Mouse (Mus musculus) thymus, postnatal 25 days (tissue): Measurements from ENCODE around the gene Tigd3.
A peak's percentile ranks its signal among the peaks of the same experiment; 100 is the strongest.

Source experiments
- DNase-seq: peaks from one replicate; pipeline ENCODE4 v3.0.0; 2022

Gene Tigd3

GRCm38 (mm10) chr19:5894002-5894678 is at the start of gene Tigd3:
Gene Tigd3, minus strand, starts transcription at chr19:5894149.
- peak; percentile 97 for DNase-seq

- no peak for DNase-seq
Observed at GRCm38 (mm10) chr19:5943404-5943803, 49.5 kb upstream of the Tigd3 start.

GRCm38 (mm10) chr19:5942581-5942980 is 48.6 kb upstream of the Tigd3 start:
- no peak for DNase-seq

GRCm38 (mm10) chr19:5940656-5941055 is 46.7 kb upstream of the Tigd3 start:
- DNase-seq = no peak

- no peak for DNase-seq
Observed at GRCm38 (mm10) chr19:5940173-5940572, 46.2 kb upstream of the Tigd3 start.

- no peak for DNase-seq
Observed at GRCm38 (mm10) chr19:5939715-5940114, 45.8 kb upstream of the Tigd3 start.

- DNase-seq = no peak
Observed at GRCm38 (mm10) chr19:5938516-5938915, 44.6 kb upstream of the Tigd3 start.

- no peak for DNase-seq
Observed at GRCm38 (mm10) chr19:5937836-5938406, 44.0 kb upstream of the Tigd3 start.

- no peak for DNase-seq
Observed at GRCm38 (mm10) chr19:5937095-5937835, 43.3 kb upstream of the Tigd3 start.

GRCm38 (mm10) chr19:5935691-5936090 is 41.7 kb upstream of the Tigd3 start:
- DNase-seq = no peak

- no peak for DNase-seq
Observed at GRCm38 (mm10) chr19:5935266-5935665, 41.3 kb upstream of the Tigd3 start.

GRCm38 (mm10) chr19:5929634-5930596 is 36.0 kb upstream of the Tigd3 start:
- DNase-seq = no peak

GRCm38 (mm10) chr19:5928546-5928945 is 34.6 kb upstream of the Tigd3 start:
- no peak for DNase-seq

- no peak for DNase-seq
Observed at GRCm38 (mm10) chr19:5928104-5928503, 34.2 kb upstream of the Tigd3 start.

- DNase-seq = no peak
Observed at GRCm38 (mm10) chr19:5927532-5927931, 33.6 kb upstream of the Tigd3 start.

GRCm38 (mm10) chr19:5927026-5927425 is 33.1 kb upstream of the Tigd3 start:
- no peak for DNase-seq

- DNase-seq = no peak
Observed at GRCm38 (mm10) chr19:5925311-5925855, 31.4 kb upstream of the Tigd3 start.

GRCm38 (mm10) chr19:5924713-5925093 is 30.8 kb upstream of the Tigd3 start, which contains the start of gene Cdc42ep2:
Gene Cdc42ep2, minus strand, starts transcription at chr19:5924816.
- peak; percentile 93 for DNase-seq

- peak; percentile 91 for DNase-seq
Observed at GRCm38 (mm10) chr19:5923990-5924712, 30.2 kb upstream of the Tigd3 start.

GRCm38 (mm10) chr19:5922963-5923362 is 29.0 kb upstream of the Tigd3 start:
- no peak for DNase-seq

- DNase-seq = no peak
Observed at GRCm38 (mm10) chr19:5922119-5922942, 28.4 kb upstream of the Tigd3 start.
